Mouse (Mus musculus) embryonic stem cell, embryonic (primary cell): Measurements from ENCODE around the gene Olfr1120.
"Not testable (repeated sequence)": the region's sequence is repeated elsewhere in the genome, so short reads cannot be mapped to it uniquely, and the experiment has no call there.

Experiments
- CTCF ChIA-PET, 4 experiments: fragments of 300-600 bp in 2 of 4; fragments of 350-600 bp in 2 of 4; sonication (Branson Sonifier 250); formaldehyde crosslinking; loops; one replicate each; lab custom pipeline; 2022; ENCODE audit warnings: inconsistent platforms in 2 of 4; lab: Charles Lee
- POLR2A ChIA-PET, 4 experiments: fragments of 300-600 bp in 2 of 4; fragments of 350-600 bp in 2 of 4; sonication (Branson Sonifier 250); formaldehyde crosslinking; loops; one replicate each; lab custom pipeline; 2022; ENCODE audit warnings: antibody characterized with exemption in 4 of 4, inconsistent platforms in 1 of 4; lab: Charles Lee

Olfr1120 gene

DNA sequence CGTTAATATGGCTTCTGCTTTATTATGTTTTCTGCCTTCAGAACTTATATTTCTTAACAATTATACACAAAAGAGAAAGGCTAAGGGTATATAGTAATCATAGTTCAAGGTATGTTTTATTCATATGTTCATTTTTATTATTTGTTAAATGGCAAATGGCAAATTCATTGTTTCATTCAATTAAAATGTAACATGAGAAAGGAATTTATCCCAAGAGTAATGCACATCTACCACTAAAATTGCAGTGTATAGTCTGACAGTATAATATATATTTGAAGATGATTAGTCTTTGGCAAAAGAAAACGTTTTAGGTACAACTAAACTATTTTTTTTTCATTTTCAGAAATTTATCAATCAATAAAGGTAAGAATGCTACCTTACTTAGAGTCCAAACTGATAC is at the start of gene Olfr1120:
Olfr1120 (plus strand) TSS at position 301 of the 400 bp plus-strand sequence.
- POLR2A ChIA-PET = no interaction called here
- CTCF ChIA-PET = no interaction called here

DNA sequence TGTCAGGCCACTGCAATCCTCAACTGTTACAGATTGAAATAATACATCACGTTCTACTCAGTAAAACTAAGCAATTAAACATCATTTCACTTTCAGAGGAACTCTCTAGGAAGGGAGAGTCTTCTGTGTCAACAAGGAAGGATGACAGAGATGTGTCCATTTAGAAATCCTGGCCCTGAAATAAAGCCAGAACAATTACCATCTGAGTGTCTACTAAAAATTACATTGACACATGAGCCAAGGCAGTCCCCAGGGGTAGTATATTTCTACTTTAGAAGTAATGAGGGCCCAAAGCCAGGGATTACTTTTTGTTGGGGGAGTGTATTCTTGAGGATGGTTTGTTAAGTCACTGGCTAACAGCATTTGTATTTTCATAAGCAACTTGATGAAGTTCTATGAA is 47.3 kb upstream of the Olfr1120 start, which contains the start of gene Olfr1118:
Olfr1118 (plus strand) TSS at position 301 of the 400 bp plus-strand sequence.
- CTCF ChIA-PET = no interaction called here
- POLR2A ChIA-PET = no interaction called here

DNA sequence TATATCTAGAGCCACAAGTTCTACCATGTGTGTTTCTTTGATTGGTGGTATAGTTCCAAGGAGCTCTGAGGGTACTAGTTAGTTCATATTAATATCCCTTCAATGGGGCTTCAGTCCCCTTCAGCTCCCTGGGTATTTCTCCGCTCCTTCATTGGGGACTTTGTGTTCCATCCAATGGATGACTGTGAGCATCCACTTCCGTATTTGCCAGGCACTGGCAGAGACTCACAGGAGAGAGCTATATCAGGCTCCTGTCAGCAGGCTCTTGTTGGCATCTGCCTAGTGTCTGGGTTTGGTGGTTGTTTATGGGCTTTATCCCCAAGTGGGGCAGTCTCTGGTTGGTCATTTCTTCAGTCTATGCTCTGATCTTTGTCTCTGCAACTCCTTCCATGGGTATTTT is 5.5 kb downstream of the Olfr1120 start:
- CTCF ChIA-PET, POLR2A ChIA-PET: not testable (repeated sequence)

DNA sequence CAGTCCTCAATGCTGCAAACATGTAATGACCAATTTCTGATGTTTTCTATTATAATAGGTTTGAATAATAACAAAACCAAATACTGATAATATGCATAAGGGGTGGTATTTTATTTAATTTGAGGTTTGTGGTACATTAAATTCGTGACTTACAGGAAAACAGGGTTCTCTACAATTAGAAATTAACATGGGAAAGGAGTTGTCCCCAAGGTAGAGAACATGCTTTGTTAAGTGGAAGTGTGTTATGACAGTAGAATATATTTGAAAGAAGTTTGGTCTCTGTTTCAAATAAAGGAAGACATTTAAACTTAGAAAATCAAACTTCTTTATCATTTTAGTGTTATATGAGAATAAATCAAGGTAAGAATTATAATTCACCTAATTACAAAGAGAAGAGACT is 15.0 kb downstream of the Olfr1120 start, which contains the start of gene Olfr1121:
Olfr1121 (plus strand) TSS at position 301 of the 400 bp plus-strand sequence.
- CTCF ChIA-PET = no interaction called here

DNA sequence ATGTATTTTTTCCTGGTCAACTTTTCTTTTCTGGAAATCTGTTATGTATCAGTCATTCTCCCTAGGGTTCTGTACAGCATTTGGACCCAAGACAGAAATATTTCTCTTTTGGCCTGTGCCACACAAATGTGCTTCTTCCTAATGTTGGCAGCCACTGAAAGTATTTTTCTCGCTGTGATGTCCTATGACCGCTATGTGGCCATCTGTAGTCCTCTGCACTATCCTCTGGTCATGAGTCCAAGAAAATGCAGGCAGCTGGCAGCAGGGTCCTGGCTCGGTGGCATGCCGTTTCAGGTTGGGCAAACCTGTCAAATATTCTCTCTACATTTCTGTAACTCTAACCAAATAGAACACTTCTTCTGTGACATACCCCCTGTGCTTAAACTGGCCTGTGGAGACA is 17.1 kb downstream of the Olfr1120 start:
- CTCF ChIA-PET = no interaction called here
- POLR2A ChIA-PET = no interaction called here

More for the DNA sequence above, 15.0 kb downstream of the Olfr1120 start, which contains the start of gene Olfr1121:
- POLR2A ChIA-PET = no interaction called here

DNA sequence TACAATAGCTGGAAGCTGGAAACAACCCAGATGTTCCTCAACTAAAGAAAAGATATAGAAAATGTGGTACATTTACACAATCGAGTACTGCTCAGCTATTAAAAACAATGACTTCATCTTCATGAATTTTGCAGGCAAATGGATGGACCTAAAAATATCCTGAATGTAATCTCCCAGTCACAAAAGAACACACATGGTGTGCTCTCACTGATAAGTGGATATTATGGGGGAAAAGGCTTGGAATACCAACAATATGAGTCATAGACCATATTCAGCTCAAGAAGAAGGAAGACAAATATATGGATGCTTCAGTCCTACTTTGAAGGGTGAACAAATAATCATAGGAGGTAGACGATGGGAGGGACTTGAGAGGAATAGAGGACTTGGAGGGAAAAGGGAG is 29.3 kb downstream of the Olfr1120 start:
- ChIA-PET POLR2A (no interaction called here), CTCF (no interaction called here)

DNA sequence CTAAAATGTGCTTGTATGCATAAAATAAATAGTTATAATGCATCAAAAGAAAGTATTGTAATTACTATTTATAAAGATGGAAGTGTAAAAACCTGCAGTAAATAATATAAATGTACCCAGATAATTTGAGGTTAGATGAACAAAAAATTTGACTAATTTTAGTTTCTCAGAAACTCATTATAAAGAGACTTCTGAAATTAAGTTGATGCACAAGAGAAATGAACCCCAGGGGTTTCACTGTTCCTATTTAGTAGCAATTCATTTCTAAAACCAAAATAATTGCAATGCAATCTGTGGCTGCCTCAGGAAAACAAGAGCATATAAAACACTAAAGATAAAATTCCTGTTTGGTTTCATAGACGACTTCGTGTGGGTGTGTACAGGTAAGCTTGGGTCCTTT is 30.9 kb downstream of the Olfr1120 start, which contains the start of gene Olfr1122:
Olfr1122 (plus strand) TSS at position 301 of the 400 bp plus-strand sequence.
- CTCF ChIA-PET = no interaction called here

DNA sequence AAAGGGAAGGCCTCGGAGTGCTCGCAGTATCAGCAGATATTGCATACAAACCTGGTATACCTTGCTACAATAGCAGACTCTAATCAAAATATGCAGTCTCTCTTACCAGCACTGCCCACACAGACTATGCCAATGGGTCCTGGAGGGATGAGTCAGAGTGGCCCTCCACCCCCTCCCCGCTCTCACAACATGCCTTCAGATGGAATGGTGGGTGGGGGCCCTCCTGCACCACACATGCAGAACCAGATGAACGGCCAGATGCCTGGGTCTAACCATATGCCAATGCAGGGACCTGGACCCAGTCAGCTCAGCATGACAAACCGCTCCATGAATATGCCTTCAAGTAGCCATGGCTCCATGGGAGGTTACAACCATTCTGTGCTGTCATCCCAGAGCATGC is 39.0 kb downstream of the Olfr1120 start:
- CTCF ChIA-PET, POLR2A ChIA-PET: not testable (repeated sequence)

More for the DNA sequence above, 30.9 kb downstream of the Olfr1120 start, which contains the start of gene Olfr1122:
- POLR2A ChIA-PET = no interaction called here

DNA sequence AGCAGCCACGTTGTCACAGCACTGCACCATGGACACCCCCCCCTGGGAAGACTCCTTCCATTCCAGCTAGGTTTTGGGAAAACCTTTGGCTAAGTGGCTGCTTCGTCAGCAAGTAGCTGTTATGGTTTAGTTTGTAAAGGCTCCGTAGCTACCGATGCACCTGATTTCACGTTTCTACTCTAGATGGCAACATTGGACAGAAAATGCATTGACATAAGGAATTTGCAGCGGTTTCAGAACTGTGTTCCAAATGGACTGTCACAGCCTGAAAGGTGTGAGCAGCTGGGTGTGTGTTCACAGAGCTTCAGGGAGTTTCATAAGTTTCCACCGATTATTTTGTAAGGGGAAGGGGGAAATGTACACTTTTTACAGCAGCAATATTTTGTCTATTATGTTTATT is 40.1 kb downstream of the Olfr1120 start:
- POLR2A ChIA-PET, CTCF ChIA-PET: not testable (repeated sequence)
